Mouse (Mus musculus): ENCODE results near the gene Ube2b. TPM values are rescaled to one million over a fixed set of nuclear protein-coding genes. Genes with fewer than 3 reads are reported as not detected.

Gene Ube2b
- total RNA-seq, 4 experiments from 2014 or later, result 300 to 368 (median 327) TPM

GRCm38 (mm10) chr11:51935636-51936434 is 64.7 kb downstream of the Ube2b start:
- DNase-seq (ENCODE audit: low spot score), result no peak

Other genes starting within 250 kb of the Ube2b start
- 10 to 100 TPM; 15.0 to 16.9 (median 16.2) TPM for gene Sec24a, start 237.1 kb downstream of the Ube2b start, total RNA-seq (2022)
- 100 to 1,000 TPM; 149 to 178 (median 154) TPM for gene Sar1b, start 237.1 kb downstream of the Ube2b start, total RNA-seq (2022)
- 10 to 100 TPM in 3 of 4 experiments, 1 to 10 TPM in 1; 9.8 to 14.8 (median 11.8) TPM for gene Jade2, start 143.1 kb downstream of the Ube2b start, total RNA-seq (2022)
- 10 to 100 TPM in 3 of 4 experiments, 1 to 10 TPM in 1; 9.1 to 11.6 (median 10.4) TPM for gene Cdkn2aipnl, start 33.1 kb downstream of the Ube2b start, total RNA-seq (2022)
- gene Cdkl3, start 3.5 kb upstream of the Ube2b start, total RNA-seq (2022), result 1 to 10 TPM; 3.8 to 5.5 (median 4.4) TPM
- gene Ppp2ca, start 97.9 kb upstream of the Ube2b start, total RNA-seq (2022), result 10 to 100 TPM; 53.3 to 55.1 (median 54.5) TPM
- gene Olfr1373, start 144.8 kb upstream of the Ube2b start, total RNA-seq (2022), result not detected
- gene Olfr1371, start 213.2 kb upstream of the Ube2b start, total RNA-seq (2022), result not detected
- gene Skp1a, start 231.2 kb upstream of the Ube2b start, total RNA-seq (2022), result 100 to 1,000 TPM; 243 to 269 (median 257) TPM